Mouse (Mus musculus) CD4-positive helper T cell, adult 2 months (primary cell): ENCODE measurements around the gene Dhx58.

Experiments
- DNase-seq: peaks from one replicate; pipeline ENCODE4 v3.0.0-alpha.2; 2012; ENCODE audit warnings: low read depth, missing footprints, low spot score

Dhx58 gene

GRCm38 (mm10) chr11:100703851-100704531 lies at the start of gene Dhx58:
Dhx58 (minus strand) TSS chr11:100704271.
- DNase-seq, result peak; percentile 79

GRCm38 (mm10) chr11:100752294-100752693 lies 48.2 kb upstream of the Dhx58 start:
- DNase-seq, result no peak

- no peak for DNase-seq
Observed at GRCm38 (mm10) chr11:100750127-100750526, 46.1 kb upstream of the Dhx58 start.

GRCm38 (mm10) chr11:100749469-100749868 lies 45.4 kb upstream of the Dhx58 start:
- DNase-seq, result no peak

- DNase-seq, result no peak
Observed at GRCm38 (mm10) chr11:100748620-100749019, 44.5 kb upstream of the Dhx58 start.

GRCm38 (mm10) chr11:100747114-100747513 lies 43.0 kb upstream of the Dhx58 start:
- DNase-seq, result no peak

GRCm38 (mm10) chr11:100746546-100746945 lies 42.5 kb upstream of the Dhx58 start:
- DNase-seq, result no peak

GRCm38 (mm10) chr11:100745085-100745484 lies 41.0 kb upstream of the Dhx58 start:
- peak; percentile 61 for DNase-seq

GRCm38 (mm10) chr11:100741348-100741747 lies 37.3 kb upstream of the Dhx58 start:
- DNase-seq, result no peak

- DNase-seq, result no peak
Observed at GRCm38 (mm10) chr11:100738749-100739148, 34.7 kb upstream of the Dhx58 start.

GRCm38 (mm10) chr11:100738066-100738604 lies 34.1 kb upstream of the Dhx58 start, which contains the start of gene Rab5c:
Rab5c (minus strand) TSS chr11:100738215.
- DNase-seq, result peak; percentile 99

GRCm38 (mm10) chr11:100737105-100737733 lies 33.1 kb upstream of the Dhx58 start:
- DNase-seq, result peak; percentile 45

- no peak for DNase-seq
Observed at GRCm38 (mm10) chr11:100736746-100737080, 32.6 kb upstream of the Dhx58 start.

GRCm38 (mm10) chr11:100735954-100736745 lies 32.1 kb upstream of the Dhx58 start:
- DNase-seq, result peak; percentile 46

- peak; percentile 68 for DNase-seq
Observed at GRCm38 (mm10) chr11:100735134-100735865, 31.2 kb upstream of the Dhx58 start.

- DNase-seq, result no peak
Observed at GRCm38 (mm10) chr11:100730477-100731205, 26.6 kb upstream of the Dhx58 start.

- no peak for DNase-seq
Observed at GRCm38 (mm10) chr11:100729976-100730375, 25.9 kb upstream of the Dhx58 start.

- DNase-seq, result no peak
Observed at GRCm38 (mm10) chr11:100728601-100729000, 24.5 kb upstream of the Dhx58 start.

- DNase-seq, result no peak
Observed at GRCm38 (mm10) chr11:100727201-100727600, 23.1 kb upstream of the Dhx58 start.

GRCm38 (mm10) chr11:100724919-100725512 lies 20.9 kb upstream of the Dhx58 start:
- DNase-seq, result no peak
